Mouse (Mus musculus) CH12.LX (cell line): ENCODE results near the gene Krtap3-3.

Experiments
- CHD1 ChIP-seq: IDR thresholded peaks from 2 replicates; pipeline ENCODE4 v1.6.1; 2012; ENCODE audit warnings: low read depth, low read length, improper control_type of control experiment, inconsistent platforms
- CHD2 ChIP-seq: IDR thresholded peaks from 2 replicates; pipeline ENCODE4 v1.6.1; 2011; ENCODE audit warnings: low read length, improper control_type of control experiment
- CTCF ChIP-seq, 2 experiments: IDR thresholded peaks in 1 of 2; conservative IDR thresholded peaks in 1 of 2; 2 replicates each; pipeline ENCODE4 v1.5.1; 2011 to 2012; ENCODE audit warnings: low read depth in 2 of 2, low read length in 2 of 2, improper control_type of control experiment in 1 of 2, inconsistent platforms in 1 of 2, mild to moderate bottlenecking in 1 of 2, moderate library complexity in 1 of 2
- ELF1 ChIP-seq: IDR thresholded peaks from 2 replicates; pipeline ENCODE4 v1.6.1; 2014; ENCODE audit warnings: low read depth, mild to moderate bottlenecking, inconsistent platforms, low read length, improper control_type of control experiment
- GABPA ChIP-seq: IDR thresholded peaks from 2 replicates; pipeline ENCODE4 v1.6.1; 2012; ENCODE audit warnings: low read depth, low read length, improper control_type of control experiment, inconsistent platforms; ENCODE audit not compliant: insufficient replicate concordance
- JUND ChIP-seq: conservative IDR thresholded peaks from 2 replicates; pipeline ENCODE4 v1.6.1; 2011; ENCODE audit warnings: low read depth, low read length, improper control_type of control experiment
- POLR2A ChIP-seq: IDR thresholded peaks from 2 replicates; pipeline ENCODE4 v1.6.1; 2011; ENCODE audit warnings: low read depth, mild to moderate bottlenecking, improper control_type of control experiment, low read length
- POLR2AphosphoS2 ChIP-seq: IDR thresholded peaks from 2 replicates; pipeline ENCODE4 v1.6.1; 2011; ENCODE audit warnings: low read depth, low read length, improper control_type of control experiment
- SMC3 ChIP-seq: IDR thresholded peaks from 2 replicates; pipeline ENCODE4 v1.6.1; 2011; ENCODE audit warnings: low read depth, low read length, improper control_type of control experiment
- ZNF384 ChIP-seq: IDR thresholded peaks from 2 replicates; pipeline ENCODE4 v1.6.1; 2012; ENCODE audit warnings: low read depth, low read length, improper control_type of control experiment, inconsistent platforms

DNA sequence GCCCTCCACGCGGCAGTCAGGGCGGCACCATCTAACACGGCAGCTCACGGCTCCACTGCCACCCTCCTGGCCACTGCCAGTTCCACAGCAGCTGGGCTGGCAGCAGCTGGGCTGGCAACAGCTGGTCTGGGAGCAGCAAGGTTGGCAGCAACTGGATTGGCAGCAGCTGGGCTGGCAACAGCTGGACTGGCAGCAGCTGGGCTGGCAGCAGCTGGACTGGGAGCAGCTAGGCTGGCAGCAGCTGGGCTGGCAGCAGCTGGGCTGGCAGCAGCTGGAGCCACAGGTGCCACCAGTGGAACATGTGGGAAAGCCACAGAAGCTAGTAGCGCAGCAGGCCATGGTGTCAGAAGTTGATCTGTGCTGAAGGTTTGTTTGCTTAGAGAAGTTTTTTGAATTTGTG lies 40.3 kb upstream of the Krtap3-3 start, which contains the start of gene Krtap1-3:
- TF ChIP-seq CHD2 (no peak), GABPA (no peak), POLR2A (no peak), CTCF (conservative IDR thresholded peaks at IDR 0.05 in 1 of 2, IDR thresholded peaks at IDR 0.05 in 1 of 2; ENCODE audit: low read depth in 2 of 2, low read length in 2 of 2) (no peak), ZNF384 (no peak), SMC3 (no peak), CHD1 (no peak), POLR2AphosphoS2 (no peak), JUND (no peak), ELF1 (no peak)
